Mouse (Mus musculus): Measurements from ENCODE around the gene Rbm3. TPM values are rescaled to one million over a fixed set of nuclear protein-coding genes. Genes with fewer than 3 reads are reported as not detected.
"Not testable (repeated sequence)": the region's sequence is repeated elsewhere in the genome, so short reads cannot be mapped to it uniquely, and the experiment has no call there.

Gene Rbm3
- polyA plus RNA-seq, 1 experiment from 2014 or later = 572 TPM

DNA sequence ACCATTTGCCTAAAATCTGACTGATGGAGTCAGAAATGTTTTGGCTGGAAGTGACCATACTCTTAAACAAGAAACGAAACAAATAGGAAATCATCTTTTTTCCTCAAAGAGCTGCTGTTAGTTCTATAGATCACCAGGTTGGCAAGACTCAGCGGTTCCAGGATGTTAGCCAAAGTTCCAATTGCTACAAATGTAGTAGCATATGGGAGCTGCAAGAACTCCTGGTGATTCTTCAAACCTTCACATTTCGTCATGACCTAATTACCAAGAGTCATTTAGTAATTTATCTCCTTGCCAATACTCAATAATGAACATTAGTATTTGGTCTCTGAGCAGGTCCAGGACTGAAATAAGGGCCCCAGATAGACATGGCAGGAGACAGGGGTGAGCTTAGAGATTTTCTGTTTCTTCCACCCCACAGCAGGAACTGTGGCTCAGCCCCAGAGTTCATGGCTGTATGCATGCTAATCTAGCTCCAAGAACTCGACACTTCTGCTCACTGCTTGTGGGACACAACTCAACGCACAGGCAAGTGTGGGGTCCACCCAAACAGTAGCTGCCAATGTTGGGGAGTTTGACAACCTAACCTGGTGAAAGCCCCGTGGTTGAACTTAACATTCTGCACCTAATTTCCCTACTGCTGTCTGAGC, 21.7 kb downstream of the Rbm3 start:
- Histone ChIP-seq H3K36me3 (peaks cover 24% of the 10 kb centered on the region), H3K27ac (no peak overlapping the region), H3K4me2 (no peak overlapping the region), H3K9me3 (no peaks in the 10 kb centered on the region), H3K4me1 (no peaks in the 10 kb centered on the region), H3K4me3 (no peak overlapping the region), H3K9ac (no peak overlapping the region), H3K27me3 (no peaks in the 10 kb centered on the region)
- no peak for ATAC-seq (ENCODE audit: insufficient number of reproducible peaks, insufficient read depth, low FRiP score, low TSS enrichment, low read depth)
- WGBS = 78% methylated on average over 6 of the region's 6 CpGs

DNA sequence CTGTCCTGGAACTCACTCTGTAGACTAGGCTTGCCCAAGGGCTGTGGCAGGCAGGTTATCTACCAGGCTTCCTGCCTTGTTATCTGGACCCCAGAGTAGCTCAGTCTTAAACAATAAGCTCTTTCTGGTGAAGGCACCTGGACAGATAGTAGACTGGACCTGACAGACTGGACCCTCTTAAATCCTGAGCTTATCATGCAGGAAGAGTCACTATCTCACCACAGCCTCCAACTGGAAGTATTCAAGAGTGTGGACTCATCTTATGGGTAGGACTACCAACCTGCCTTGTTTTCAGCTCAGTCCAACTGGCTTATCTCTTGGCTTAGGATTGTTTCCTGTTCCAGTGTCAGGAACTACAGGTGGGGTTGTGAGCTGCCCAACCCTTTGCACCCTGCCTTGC, 28.4 kb downstream of the Rbm3 start:
- ATAC-seq (ENCODE audit: insufficient number of reproducible peaks, insufficient read depth, low FRiP score, low TSS enrichment, low read depth) = no peak
- Histone ChIP-seq H3K4me3 (no peak overlapping the region), H3K27me3 (no peaks in the 10 kb centered on the region), H3K9ac (no peak overlapping the region), H3K36me3 (no peaks in the 10 kb centered on the region), H3K27ac (no peak overlapping the region), H3K4me1 (no peaks in the 10 kb centered on the region), H3K9me3 (no peaks in the 10 kb centered on the region), H3K4me2 (no peak overlapping the region)

DNA sequence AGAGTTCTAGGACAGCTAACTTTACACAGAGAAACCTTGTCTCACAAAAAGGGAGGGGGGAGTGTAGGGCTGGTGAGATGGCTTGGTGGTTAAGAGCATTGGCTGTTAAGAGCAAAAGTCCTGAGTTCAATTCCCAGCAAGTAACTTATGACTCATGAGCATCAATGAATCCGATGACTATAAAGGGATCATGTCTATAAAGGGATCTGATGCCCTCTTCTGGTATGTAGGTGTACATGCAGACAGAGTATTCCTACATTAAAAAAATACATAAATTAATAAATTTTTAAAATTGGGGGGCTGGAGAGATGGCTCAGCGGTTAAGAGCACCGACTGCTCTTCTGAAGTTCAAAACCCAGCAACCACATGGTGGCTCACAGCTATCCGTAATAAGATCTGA, 30.4 kb downstream of the Rbm3 start:
- Histone ChIP-seq H3K27ac (no peak overlapping the region), H3K36me3 (no peaks in the 10 kb centered on the region), H3K4me2 (no peak overlapping the region), H3K4me1 (no peaks in the 10 kb centered on the region), H3K9ac (no peak overlapping the region), H3K4me3 (no peak overlapping the region), H3K9me3 (no peaks in the 10 kb centered on the region), H3K27me3 (no peaks in the 10 kb centered on the region)
- WGBS = 59% methylated on average over 4 of the region's 4 CpGs
- no peak for ATAC-seq (ENCODE audit: insufficient number of reproducible peaks, insufficient read depth, low FRiP score, low TSS enrichment, low read depth)

DNA sequence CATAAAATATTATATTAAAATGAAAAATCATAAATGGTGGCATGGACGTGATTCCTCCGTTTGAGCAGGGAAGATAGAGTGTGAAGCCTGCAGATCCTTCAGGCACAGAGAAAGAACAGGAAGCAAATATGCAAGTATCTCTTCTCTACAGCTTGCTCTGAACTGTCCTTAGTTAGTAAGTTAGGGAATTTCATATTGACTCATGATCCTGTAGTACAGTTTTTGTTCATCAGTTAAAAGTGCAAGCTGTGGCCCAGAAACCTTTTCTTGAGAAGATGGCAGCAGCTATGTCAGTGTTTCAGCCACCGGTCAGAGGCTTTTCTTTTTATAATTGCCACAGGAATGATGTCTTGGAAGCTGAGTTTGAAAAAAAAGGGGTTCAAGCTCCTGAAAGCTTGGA, 40.7 kb downstream of the Rbm3 start:
- no peak overlapping the region for H3K4me2 ChIP-seq
- no peaks in the 10 kb centered on the region for H3K9me3 ChIP-seq
- ATAC-seq (ENCODE audit: insufficient number of reproducible peaks, insufficient read depth, low FRiP score, low TSS enrichment, low read depth) = no peak
- 96% methylated on average over 3 of the region's 3 CpGs for WGBS
- no peak overlapping the region for H3K27ac ChIP-seq
- H3K27me3 ChIP-seq = no peaks in the 10 kb centered on the region
- no peak overlapping the region for H3K4me3 ChIP-seq
- H3K4me1 ChIP-seq = no peaks in the 10 kb centered on the region
- H3K9ac ChIP-seq = no peak overlapping the region
- H3K36me3 ChIP-seq = no peaks in the 10 kb centered on the region

DNA sequence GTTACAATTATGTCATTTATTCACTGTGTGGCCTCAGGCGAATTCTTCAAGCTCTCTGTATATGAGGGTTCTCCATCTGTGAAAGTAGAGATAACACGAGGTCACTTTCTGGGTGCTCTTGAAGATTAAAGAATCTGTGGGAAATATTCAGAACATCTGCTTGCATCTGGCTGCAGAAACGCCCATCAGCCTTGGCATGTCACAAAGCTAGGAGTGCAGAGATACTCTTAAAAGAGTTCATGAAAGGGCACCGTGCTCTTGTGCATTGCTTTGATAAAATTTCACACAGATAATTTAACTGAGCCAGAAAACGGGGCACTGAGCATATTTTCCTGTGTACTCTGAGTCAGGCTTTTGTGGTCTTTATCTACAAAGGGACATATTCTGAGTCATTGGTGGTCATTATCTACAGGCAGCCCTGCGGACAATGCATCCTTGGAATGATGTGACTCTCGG, 43.4 kb downstream of the Rbm3 start:
- Histone ChIP-seq H3K9ac (no peak overlapping the region), H3K27me3 (no peaks in the 10 kb centered on the region), H3K9me3 (no peaks in the 10 kb centered on the region), H3K4me3 (no peak overlapping the region), H3K36me3 (no peaks in the 10 kb centered on the region), H3K4me2 (no peak overlapping the region), H3K4me1 (no peaks in the 10 kb centered on the region), H3K27ac (no peak overlapping the region)
- ATAC-seq (ENCODE audit: insufficient number of reproducible peaks, insufficient read depth, low FRiP score, low TSS enrichment, low read depth) = no peak
- 53% methylated on average over 7 of the region's 7 CpGs for WGBS

DNA sequence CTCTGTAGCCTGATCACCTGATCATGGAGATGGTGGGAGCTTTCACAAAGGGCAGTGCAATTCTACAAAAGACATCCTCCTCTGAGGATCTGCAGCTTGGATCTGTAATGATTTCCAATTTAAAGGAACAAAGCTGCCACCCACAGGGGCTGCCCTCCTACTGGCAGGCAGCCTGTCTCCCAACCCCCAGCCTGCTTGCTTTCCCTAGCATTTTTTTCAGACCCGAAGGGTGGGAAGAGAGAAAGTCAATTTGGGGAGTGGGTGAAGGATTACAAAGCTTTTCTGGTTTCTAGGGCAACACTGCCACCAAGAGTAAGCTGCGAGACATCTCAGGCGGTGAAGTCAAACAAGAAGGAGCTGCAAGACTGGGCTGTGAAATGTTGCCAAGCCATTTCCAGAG, 44.7 kb downstream of the Rbm3 start:
- H3K9ac ChIP-seq = no peak overlapping the region
- no peaks in the 10 kb centered on the region for H3K27me3 ChIP-seq
- H3K4me1 ChIP-seq = no peaks in the 10 kb centered on the region
- no peak overlapping the region for H3K4me3 ChIP-seq
- H3K9me3 ChIP-seq = no peaks in the 10 kb centered on the region
- peak overlapping the region; percentile 14 for H3K4me2 ChIP-seq
- no peak for ATAC-seq (ENCODE audit: insufficient number of reproducible peaks, insufficient read depth, low FRiP score, low TSS enrichment, low read depth)
- 27% methylated on average over 3 of the region's 3 CpGs for WGBS
- H3K27ac ChIP-seq = peak overlapping the region; percentile 62; the same call in 1 of the 2 replicates
- H3K36me3 ChIP-seq = no peaks in the 10 kb centered on the region

DNA sequence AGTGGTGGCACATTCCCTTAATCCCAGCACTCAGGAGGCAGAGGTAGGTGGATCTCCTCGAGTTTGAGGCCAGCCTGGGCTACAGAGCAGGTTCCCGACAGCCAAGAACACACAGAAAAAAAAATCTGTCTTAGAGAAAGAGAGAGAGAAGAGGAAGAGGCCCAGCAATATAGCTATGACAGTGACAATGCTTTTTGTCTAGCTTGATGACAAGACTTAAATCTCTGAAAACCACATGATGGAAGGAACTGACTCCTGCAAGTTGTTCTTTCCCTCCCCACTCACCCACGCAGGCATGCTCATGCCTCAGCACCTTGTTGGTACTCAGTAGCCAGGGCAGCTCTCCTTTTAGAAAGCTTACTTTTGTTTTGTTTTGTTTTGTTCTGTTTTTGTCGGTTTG, 46.2 kb downstream of the Rbm3 start:
- no peak overlapping the region for H3K4me2 ChIP-seq
- H3K9me3 ChIP-seq = no peaks in the 10 kb centered on the region
- H3K27me3 ChIP-seq = no peaks in the 10 kb centered on the region
- no peak overlapping the region for H3K4me3 ChIP-seq
- ATAC-seq (ENCODE audit: insufficient number of reproducible peaks, insufficient read depth, low FRiP score, low TSS enrichment, low read depth) = no peak
- H3K27ac ChIP-seq = no peak overlapping the region
- H3K36me3 ChIP-seq = no peaks in the 10 kb centered on the region
- H3K9ac ChIP-seq = no peak overlapping the region
- H3K4me1 ChIP-seq = no peaks in the 10 kb centered on the region
- 69% methylated on average over 4 of the region's 4 CpGs for WGBS

DNA sequence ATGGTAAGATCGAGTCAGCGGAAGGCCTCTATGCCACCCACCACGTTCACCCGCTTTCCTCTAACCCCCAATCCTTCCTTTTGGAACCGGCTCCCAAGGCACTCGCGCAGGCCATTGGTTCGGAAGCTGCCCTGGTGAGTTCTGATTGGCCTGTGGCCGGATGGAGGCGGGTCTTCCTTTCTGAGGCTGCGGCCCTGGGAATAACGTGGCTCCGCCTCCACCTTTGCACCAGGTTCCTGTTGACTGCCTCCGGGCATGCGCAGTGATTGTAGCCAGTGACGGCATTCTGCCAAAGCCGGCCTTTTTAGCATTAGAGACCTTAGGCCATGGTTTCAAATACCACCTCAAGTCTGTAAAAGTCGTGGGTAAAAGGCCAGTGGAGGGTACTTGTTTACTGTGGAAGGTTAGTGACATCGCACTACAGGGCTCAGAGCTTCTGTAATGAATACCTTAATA, 48.9 kb downstream of the Rbm3 start:
- H3K27me3 ChIP-seq = no peaks in the 10 kb centered on the region
- H3K9me3 ChIP-seq = no peaks in the 10 kb centered on the region
- H3K9ac ChIP-seq = 0 out of 2 replicates have a peak overlapping the region, but pooled peaks have one; percentile 51
- 0 out of 2 replicates have a peak overlapping the region, but pooled peaks have one; percentile 22 for H3K27ac ChIP-seq
- WGBS = 20% methylated on average over 19 of the region's 19 CpGs
- H3K4me2 ChIP-seq = peak overlapping the region; percentile 50
- ATAC-seq (ENCODE audit: insufficient number of reproducible peaks, insufficient read depth, low FRiP score, low TSS enrichment, low read depth) = peak; percentile 94
- peak overlapping the region; percentile 31 for H3K4me3 ChIP-seq
- H3K36me3 ChIP-seq = no peaks in the 10 kb centered on the region
- H3K4me1 ChIP-seq = no peaks in the 10 kb centered on the region

DNA sequence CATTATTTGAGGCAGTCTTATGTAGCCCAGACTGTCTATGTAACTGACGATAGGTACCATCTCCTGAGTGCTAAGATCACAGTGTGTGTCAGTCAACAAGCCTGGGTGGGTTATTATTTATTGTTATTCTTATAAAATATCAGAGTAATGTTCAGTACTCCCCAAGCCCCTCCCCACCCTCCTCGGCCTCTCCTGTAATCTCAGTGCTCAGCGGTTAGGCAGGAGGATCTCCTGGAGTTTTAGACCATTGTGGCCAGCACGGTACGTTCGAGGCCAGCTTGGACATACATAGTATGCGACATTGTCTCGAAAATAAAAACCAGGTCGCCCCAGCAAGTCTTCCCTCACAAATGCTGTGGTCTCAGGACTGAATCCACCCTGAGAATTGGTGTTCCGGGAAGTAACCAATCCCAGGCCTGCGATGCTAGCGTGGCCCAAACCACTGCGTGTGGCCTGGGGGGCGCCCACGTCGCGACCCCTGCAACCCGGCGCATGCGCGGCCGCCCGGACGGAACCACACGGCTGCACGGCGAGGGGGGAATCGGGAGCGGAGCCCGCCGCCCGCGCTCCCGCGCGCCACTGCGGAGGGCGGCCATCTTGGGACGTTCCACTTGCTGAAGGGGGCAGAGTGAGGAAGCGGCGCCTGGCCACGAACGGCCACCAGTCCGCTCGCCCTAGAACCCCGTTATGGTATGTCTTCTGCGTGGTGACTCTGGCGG, 49.5 kb downstream of the Rbm3 start:
- ATAC-seq (ENCODE audit: insufficient number of reproducible peaks, insufficient read depth, low FRiP score, low TSS enrichment, low read depth) = peak; percentile 87
- H3K27me3 ChIP-seq, H3K27ac ChIP-seq, H3K9ac ChIP-seq, H3K36me3 ChIP-seq, H3K4me1 ChIP-seq, H3K9me3 ChIP-seq: not testable (repeated sequence)
- Histone ChIP-seq H3K4me3 (peak overlapping the region; percentile 37), H3K4me2 (peak overlapping the region; percentile 50)
- 35% methylated on average over 27 of the region's 48 CpGs for WGBS

DNA sequence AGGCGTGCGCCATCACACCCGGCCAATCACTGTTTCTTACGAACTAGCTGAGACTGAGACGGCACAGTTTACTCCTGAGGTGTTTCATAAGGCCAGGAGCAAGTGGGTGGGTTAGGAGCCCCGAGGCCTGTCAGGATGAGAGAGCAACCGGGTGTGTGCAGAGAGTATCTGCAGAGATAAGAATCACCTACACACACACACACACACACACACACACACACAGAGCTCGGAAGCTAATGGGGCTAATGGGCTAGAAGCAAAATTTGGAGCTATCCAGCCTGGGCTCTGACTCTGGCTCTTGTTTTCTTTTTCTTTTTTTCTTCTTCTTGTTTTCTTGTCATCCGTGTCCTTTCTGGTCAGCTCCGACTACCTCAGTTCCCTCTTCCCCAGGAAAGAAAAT, 50.1 kb downstream of the Rbm3 start:
- peak overlapping the region; percentile 49 for H3K4me2 ChIP-seq
- H3K4me3 ChIP-seq = peak overlapping the region; percentile 37
- WGBS = 89% methylated on average over 10 of the region's 10 CpGs
- no peak for ATAC-seq (ENCODE audit: insufficient number of reproducible peaks, insufficient read depth, low FRiP score, low TSS enrichment, low read depth)
- no peaks in the 10 kb centered on the region for H3K4me1 ChIP-seq
- no peak overlapping the region for H3K27ac ChIP-seq
- H3K9me3 ChIP-seq = no peaks in the 10 kb centered on the region
- H3K9ac ChIP-seq = no peak overlapping the region
- no peaks in the 10 kb centered on the region for H3K36me3 ChIP-seq
- no peaks in the 10 kb centered on the region for H3K27me3 ChIP-seq

DNA sequence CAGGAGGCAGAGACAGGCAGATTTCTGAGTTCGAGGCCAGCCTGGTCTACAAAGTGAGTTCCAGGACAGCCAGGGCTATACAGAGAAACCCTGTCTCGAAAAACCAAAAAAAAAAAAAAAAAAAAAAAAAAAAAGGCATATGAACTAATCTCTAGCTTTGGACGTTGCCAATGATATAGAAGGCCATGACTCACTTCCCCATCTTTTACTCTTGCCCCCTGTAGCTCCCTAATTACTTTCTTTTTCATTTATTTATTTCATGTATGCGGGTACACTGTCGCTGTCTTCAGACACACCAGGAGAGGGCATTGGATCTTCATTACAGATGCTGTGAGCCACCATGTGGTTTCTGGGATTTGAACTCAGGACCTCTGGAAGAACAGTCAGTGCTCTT, 54.7 kb downstream of the Rbm3 start:
- not testable (repeated sequence) for H3K36me3 ChIP-seq; H3K4me3 ChIP-seq; H3K4me2 ChIP-seq; H3K4me1 ChIP-seq; H3K27ac ChIP-seq; H3K9me3 ChIP-seq; ATAC-seq (ENCODE audit: insufficient number of reproducible peaks, insufficient read depth, low FRiP score, low TSS enrichment, low read depth); H3K9ac ChIP-seq; H3K27me3 ChIP-seq
- WGBS = 79% methylated on average over 5 of the region's 5 CpGs

DNA sequence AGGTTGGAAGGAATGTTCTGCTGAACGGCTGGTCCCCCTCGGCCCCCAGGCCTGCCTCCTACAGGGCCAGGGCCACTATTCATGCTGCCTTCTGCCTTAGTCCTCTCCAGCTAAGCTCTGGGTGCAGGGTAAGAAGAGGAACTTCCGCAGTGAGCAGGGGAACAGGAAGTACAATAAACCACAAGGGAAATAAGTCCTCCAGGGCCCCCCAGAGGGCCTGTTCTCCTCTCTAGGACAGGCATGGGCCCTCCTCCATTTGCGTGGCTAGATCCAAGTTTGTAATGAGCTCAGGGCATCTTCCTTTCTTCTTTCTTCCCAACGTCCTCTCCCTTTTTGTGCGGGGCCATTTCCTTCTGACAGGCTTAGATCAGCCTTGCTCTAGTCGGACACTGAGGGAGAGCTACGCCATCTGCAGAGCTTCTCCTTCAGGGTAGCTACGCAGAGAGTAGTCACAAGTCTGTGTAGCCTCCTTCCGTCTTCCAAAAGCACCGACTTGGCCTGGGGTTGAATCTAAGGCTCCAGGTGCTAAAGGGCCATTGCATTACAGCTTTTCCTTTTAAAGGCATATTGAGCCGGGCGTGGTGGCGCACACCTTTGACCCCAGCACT, 55.2 kb downstream of the Rbm3 start, which contains the start of gene Was:
Was (minus strand) TSS at position 153 of the 608 bp plus-strand sequence.
- H3K9ac ChIP-seq = no peak within 1 kb of the TSS

More for the DNA sequence above, 55.2 kb downstream of the Rbm3 start, which contains the start of gene Was:
- no peak within 1 kb of the TSS for H3K27ac ChIP-seq
- no peaks in the 10 kb centered on the region for H3K9me3 ChIP-seq
- no peak for ATAC-seq (ENCODE audit: insufficient number of reproducible peaks, insufficient read depth, low FRiP score, low TSS enrichment, low read depth)
- no peaks in the 10 kb centered on the region for H3K27me3 ChIP-seq
- no peaks in the 10 kb centered on the region for H3K4me1 ChIP-seq
- no peak within 1 kb of the TSS for H3K4me2 ChIP-seq
- WGBS = 83% methylated on average over 14 of the region's 14 CpGs
- H3K36me3 ChIP-seq = no peaks in the 10 kb centered on the region
- no peak within 1 kb of the TSS for H3K4me3 ChIP-seq
